Mouse (Mus musculus) naive thymus-derived CD4-positive, alpha-beta T cell, adult 2 months (primary cell): ENCODE data around the gene Zbtb22.
"Not testable (repeated sequence)": the region's sequence is repeated elsewhere in the genome, so short reads cannot be mapped to it uniquely, and the experiment has no call there.

Experiments used
- DNase-seq: peaks from one replicate; pipeline ENCODE4 v3.0.0-alpha.2; 2011; ENCODE audit warnings: low read depth

Gene Zbtb22

GRCm38 (mm10) chr17:33915671-33916250 is at the start of gene Zbtb22, which contains the start of gene Tapbp:
Gene Zbtb22, plus strand, starts transcription at chr17:33915904.
Gene Tapbp, plus strand, starts transcription at chr17:33915899.
- DNase-seq, result peak; percentile 96

DNA sequence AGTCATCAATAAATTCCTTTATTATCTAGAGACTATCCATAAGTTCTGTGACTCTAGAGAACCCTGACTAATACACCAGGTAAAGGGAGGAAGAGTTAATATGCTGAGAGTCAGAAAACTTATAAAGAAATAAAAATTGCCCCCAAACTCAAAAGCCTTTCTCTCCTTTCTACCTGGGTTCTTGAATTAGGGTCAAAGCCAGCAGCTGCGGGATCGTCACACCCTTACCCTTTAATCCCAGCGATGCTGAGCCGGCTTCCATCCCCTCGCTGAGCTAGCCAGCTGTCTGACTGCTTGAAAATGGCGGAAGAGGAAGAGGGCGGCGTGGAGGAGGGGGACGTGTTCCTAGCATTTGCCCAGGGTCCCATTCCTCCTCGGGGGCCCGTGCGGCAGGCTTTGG is 42.2 kb upstream of the Zbtb22 start, which contains the start of gene Gm7029:
Gm7029 (plus strand) TSS at position 301 of the 400 bp plus-strand sequence.
- not testable (repeated sequence) for DNase-seq

GRCm38 (mm10) chr17:33874411-33874810 is 41.3 kb upstream of the Zbtb22 start:
- DNase-seq, result no peak

- DNase-seq, result peak; percentile 37
Observed at GRCm38 (mm10) chr17:33875797-33876196, 39.9 kb upstream of the Zbtb22 start.

DNA sequence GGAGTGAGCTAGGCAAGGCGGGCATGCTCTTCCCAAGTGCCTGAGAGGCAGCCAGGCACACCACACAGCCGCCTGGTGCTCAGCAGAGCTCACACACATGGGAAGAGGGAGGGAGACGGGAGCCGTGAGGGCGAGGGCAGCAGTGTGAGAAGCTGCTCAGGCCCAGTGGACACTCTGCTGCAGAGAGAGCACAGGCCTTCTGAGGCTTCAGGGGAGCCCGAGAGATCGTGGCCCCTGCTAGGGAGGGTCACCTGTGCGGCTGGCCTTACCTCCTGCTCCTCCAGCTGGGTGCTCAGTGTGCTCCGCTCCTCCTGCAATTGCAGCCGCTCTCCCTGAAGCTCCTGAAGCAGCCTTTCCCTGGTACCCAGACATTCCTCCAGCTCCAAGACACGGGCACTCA is 31.4 kb upstream of the Zbtb22 start:
- not testable (repeated sequence) for DNase-seq

- DNase-seq, result not testable (repeated sequence)
Observed at GRCm38 (mm10) chr17:33887802-33888201, 27.9 kb upstream of the Zbtb22 start.

DNA sequence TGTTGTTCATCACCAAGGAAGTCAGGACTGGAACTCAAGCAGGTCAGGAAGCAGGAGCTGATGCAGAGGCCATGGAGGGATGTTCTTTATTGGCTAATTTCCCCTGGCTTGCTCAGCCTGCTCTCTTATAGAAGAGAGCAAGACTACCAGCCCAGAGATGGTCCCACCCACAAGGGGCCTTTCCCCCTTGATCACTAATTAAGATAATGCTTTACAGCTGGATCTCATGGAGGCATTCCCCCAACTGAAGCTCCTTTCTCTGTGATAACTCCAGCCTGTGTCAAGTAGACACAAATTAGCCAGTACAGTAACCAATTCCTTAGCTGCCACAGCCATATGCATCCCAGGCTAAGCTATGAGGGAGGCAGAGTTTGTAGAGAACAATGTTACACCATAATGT is 27.5 kb upstream of the Zbtb22 start:
- not testable (repeated sequence) for DNase-seq

GRCm38 (mm10) chr17:33889941-33890532 is 25.7 kb upstream of the Zbtb22 start:
- DNase-seq, result not testable (repeated sequence)

- peak; percentile 99 for DNase-seq
Observed at GRCm38 (mm10) chr17:33890533-33891059, 25.1 kb upstream of the Zbtb22 start, which contains the start of gene Kifc1. Gene Kifc1, minus strand, starts transcription at chr17:33890661.

DNA sequence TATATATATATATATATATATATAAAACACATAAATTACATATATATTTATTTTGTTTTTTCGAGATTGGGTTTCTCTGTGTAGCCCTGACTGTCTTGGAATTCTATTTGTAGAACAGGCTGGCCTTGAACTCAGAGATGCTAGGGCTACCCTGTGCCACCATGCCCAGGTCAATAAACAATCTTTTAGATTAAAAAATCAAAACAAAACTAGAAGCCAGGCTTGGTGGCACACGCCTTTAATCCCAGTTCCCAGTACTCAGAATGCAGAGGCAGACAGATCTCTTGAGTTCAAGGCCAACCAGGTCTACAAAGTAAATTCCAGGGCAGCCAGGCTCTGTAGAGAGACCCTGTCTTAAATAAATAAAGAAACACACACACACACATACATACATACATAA is 24.3 kb upstream of the Zbtb22 start:
- DNase-seq, result no peak

DNA sequence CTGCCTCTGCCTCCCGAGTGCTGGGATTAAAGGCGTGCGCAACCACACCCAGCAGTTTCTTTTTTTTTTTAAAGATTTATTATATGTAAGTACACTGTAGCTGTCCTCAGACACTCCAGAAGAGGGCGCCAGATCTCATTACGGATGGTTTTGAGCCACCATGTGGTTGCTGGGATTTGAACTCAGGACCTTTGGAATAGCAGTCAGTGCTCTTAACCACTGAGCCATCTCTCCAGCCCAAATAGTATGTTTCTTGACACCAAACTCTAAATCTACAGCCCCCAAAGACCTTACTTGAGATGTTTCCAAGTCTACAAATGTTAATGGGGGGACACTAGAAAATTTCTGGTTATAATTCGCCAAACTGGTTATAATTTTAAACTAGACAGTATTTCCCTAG is 23.8 kb upstream of the Zbtb22 start:
- DNase-seq, result not testable (repeated sequence)

DNA sequence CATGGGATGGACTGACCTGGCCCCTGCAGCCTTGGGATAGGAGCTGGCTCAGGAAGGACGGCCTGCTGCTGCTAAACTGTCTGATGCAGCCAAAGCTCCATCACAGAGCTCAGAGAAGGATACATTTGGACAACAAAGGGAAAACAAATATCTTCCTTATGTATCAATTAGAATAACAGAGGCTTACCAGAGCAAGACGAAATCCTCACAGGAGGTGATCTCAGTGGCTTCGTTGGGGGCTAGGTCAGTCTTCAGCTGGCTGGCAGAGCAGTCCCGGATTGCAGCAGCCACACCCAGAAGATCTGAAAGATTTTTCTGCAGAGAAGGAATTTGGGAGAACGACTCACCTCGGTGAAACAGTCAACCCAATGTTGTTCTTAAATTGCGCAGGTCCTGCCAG is 23.3 kb upstream of the Zbtb22 start:
- DNase-seq, result no peak

DNA sequence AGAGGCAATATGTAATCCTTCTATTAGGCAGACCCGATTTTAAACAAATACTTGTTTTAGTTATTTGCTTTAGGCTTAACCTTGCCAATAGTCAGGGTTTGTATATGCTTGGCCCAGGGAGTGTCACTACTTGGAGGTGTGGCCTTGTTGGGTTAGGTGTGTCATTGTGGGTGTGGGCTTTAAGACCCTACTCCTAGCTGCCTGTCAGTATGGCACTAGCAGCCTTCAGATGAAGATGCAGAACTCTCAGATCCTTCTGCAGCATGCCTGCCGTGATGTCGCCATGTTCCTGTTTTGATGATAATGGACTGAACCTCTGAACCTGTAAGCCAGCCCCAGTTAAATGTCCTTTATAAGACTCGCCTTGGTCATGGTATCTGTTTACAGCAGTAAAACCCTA is 22.7 kb upstream of the Zbtb22 start:
- not testable (repeated sequence) for DNase-seq

DNA sequence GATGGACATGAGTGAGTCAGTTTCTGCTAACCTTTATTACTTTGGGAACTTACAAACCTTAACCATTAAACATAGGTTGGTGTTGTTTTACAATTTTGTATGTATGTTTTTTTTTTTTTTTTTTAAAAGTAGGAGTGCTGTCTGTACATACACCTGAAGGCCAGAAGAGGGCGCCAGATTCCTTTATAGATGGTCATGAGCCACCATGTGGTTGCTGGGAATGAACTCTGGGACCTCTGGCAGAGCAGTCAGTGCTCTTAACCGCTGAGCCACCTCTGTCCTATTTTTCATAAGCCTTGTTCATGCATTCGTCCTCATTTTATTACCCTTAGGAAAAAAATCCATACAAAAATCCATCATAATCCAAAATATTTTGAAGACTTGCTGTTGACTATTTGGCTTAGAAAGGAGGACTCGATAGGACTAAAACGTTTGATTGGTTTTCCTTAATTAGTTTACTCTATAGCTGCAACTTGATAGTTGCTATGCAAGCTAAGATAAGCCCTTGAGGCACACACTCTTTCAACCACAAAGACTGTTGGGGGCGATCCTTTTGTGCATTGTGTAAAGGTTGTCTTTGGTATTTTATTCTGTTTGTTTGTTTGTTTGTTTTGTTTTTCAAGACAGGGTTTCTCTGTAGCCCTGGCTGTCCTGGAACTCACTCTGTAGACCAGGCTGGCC is 18.4 kb upstream of the Zbtb22 start:
- DNase-seq, result peak; percentile 90

DNA sequence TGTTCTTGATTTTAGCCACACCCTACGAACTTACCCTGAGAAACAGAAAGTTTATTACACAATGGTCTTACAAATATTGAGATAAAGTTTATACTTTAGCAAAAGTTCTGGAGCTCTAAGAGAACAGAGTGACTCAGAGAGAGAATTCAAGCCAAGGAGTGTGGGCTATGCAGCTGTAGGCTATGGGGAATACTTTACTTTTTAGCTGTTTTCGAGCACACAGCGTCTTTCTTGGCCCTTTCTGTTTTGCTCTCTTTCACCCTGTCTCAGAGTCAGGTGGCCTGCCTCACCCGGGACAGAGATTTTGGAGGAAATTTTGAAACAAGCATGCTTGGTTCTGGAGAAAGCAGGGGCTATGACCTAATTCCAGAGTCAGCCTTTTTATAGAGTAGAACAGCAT is 17.5 kb upstream of the Zbtb22 start:
- not testable (repeated sequence) for DNase-seq

DNA sequence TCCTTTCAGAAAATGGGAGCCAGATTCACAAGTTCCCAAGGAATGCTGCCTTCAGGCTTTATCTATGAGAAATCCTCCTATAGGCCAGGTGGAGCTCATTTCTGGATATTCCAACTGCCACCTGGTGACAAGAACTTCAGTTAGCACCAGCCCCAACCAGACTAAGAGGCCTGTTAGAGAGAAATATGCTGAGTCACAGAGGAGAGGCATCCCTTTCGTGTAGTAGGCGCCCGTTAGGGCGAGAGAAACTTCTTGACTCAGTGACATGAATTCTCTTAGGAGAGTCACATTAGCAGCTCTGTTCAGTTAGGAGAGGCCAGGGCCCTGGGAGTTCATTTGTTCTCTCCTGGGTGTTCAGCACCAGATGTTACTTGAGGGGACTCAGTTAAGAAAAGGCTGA is 16.1 kb upstream of the Zbtb22 start:
- DNase-seq, result no peak

DNA sequence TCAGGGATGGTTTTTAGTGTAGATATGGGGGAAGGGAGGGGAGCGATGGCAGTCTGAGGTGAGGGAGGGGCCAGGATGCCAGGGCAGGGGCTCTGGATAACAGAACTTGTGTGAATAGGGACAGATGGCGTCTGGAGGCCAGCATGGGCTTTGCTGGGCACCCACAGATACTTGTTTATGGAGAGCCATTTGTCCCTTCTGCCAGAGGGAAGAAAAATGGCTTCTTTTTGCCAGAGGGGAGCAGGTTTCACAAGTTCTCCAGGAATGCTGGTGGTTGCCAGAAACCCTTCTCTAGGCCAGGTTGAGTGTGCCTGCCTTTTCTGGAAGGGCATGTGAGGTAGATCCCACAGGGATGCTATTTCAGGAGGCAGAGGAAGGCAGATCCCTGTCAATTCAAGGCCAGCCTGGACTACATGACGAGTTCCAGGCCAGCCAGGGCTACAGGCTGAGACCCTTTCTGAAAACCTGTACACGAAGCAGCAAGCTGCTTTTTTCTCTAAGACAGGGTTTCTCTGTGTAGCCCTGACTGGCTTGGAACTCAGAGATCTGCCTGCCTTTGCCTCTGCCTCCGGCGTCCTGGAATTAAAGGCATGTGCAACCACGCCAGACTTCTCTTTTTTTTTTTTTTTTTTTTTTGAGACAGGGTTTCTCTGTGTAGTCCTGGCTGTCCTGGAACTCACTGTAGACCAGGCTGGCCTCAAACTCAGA is 15.3 kb upstream of the Zbtb22 start:
- DNase-seq, result no peak

DNA sequence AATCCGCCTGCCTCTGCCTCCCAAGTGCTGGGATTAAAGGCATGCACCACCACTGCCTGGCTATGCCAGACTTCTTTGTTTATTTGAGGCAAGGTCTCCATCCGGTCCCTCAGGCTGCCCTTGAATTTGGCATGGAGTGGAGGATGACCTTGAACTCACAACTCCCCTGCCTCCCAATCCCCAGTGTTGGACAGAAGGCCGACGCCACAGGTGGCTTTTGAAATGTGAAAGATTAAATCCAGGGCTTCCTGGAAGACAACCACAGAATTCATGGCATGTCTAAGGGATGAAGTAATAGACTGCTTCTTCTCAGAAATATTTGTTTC is 14.8 kb upstream of the Zbtb22 start:
- DNase-seq, result no peak

- DNase-seq, result no peak
Observed at GRCm38 (mm10) chr17:33901653-33902052, 14.1 kb upstream of the Zbtb22 start.

DNA sequence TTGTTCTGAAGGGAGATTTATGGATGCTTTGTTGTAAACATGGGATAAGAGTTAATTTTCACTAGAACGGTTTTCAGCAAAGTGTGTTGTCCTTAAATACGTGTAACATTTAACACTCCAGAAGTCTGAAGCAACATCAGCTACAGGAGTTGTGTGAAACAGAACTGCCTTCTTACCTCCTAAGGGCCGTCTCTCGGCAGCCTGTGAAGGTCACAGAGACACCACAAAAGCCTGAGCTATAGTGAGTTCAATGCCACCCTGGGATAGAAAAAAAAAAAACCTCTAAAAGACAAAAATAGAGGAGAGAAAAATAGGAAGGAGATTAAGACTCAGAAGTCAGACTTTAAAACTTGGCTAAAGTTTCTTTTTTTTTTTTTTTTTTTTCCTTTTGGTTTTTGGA is 13.6 kb upstream of the Zbtb22 start:
- DNase-seq, result peak; percentile 42

GRCm38 (mm10) chr17:33902491-33902890 is 13.2 kb upstream of the Zbtb22 start:
- peak; percentile 66 for DNase-seq

DNA sequence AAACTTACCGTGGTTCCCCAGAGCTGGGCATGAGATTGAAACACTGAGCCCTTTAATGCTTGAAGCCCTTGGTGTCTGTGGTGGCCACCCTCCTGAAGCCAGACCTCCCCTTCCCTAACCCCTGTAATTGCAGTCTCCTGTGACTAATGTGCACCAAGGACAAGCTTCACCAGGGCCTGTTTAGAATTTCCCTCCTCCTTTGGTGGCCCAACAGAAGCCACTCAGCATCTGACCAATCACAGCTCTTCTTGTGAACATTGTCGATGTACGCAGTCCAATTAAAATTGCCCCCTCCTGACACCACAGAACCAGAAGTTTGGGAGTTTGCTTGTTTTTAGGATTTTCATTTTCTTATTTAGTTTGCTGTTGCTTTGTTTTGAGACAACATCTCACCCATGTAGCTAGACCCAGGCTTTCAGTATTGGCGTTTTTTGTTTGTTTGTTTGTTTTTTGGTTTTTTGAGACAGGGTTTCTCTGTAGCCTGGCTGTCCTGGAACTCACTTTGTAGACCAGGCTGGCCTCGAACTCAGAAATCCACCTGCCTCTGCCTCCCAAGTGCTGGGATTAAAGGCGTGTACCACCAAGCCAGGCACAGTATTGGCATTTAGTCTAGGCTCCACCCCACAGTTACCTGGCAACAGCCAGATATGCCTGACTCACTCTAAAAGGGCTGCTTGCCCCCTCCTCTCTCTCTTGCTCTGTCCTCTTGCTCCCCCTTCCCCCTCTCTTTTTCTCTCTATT is 11.6 kb upstream of the Zbtb22 start:
- not testable (repeated sequence) for DNase-seq
